Mouse (Mus musculus) small intestine, adult 2 months (tissue): ENCODE data around the gene Ccdc63. TPM values are rescaled to one million over a fixed set of nuclear protein-coding genes. Genes with fewer than 3 reads are reported as not detected.

Source experiments
- H3K27ac ChIP-seq: fragments of 200-500 bp; 2 replicates; pipeline ENCODE4 v1.5.1; 2012; ENCODE audit warnings: low read depth, low read length, control low read depth, inconsistent platforms; ENCODE audit not compliant: insufficient read depth
- H3K27me3 ChIP-seq: fragments of 200-500 bp; 2 replicates; pipeline ENCODE4 v1.6.1; 2012; ENCODE audit warnings: mild to moderate bottlenecking, moderate library complexity, low read length, inconsistent platforms; ENCODE audit not compliant: control insufficient read depth, insufficient read depth
- H3K36me3 ChIP-seq: fragments of 200-500 bp; 2 replicates; pipeline ENCODE4 v1.6.1; 2012; ENCODE audit warnings: mild to moderate bottlenecking, low read length, control low read depth, inconsistent platforms; ENCODE audit not compliant: control insufficient read depth, insufficient read depth
- H3K4me1 ChIP-seq: fragments of 200-500 bp; 2 replicates; pipeline ENCODE4 v1.6.1; 2012; ENCODE audit warnings: low read length, inconsistent platforms, mixed read lengths; ENCODE audit not compliant: control insufficient read depth, insufficient read depth, insufficient read length
- H3K4me3 ChIP-seq: fragments of 200-500 bp; 2 replicates; pipeline ENCODE4 v1.5.1; 2012; ENCODE audit warnings: low read depth, mild to moderate bottlenecking, control low read depth, inconsistent platforms, low read length, moderate library complexity
- CTCF ChIP-seq: fragments of 200-500 bp; IDR thresholded peaks from 2 replicates; pipeline ENCODE4 v1.5.1; 2012; ENCODE audit warnings: low read depth, mild to moderate bottlenecking, control low read depth, inconsistent platforms, low read length, moderate library complexity, mixed read lengths; ENCODE audit not compliant: insufficient replicate concordance, insufficient read length; ENCODE audit errors: extremely low read depth
- POLR2A ChIP-seq: fragments of 200-500 bp; IDR thresholded peaks from 2 replicates; pipeline ENCODE4 v1.6.1; 2012; ENCODE audit warnings: low read depth, mild to moderate bottlenecking, control low read depth, inconsistent platforms, low read length, moderate library complexity
- WGBS: fragments of 180-500 bp; shearing (Covaris S2); methylation state at CpG from one replicate; pipeline ENCODE4 v1.1.7; 2018; 5-methylcytosine and 5-hydroxymethylcytosine counted together
- polyA plus RNA-seq: library from polyadenylated mRNA; depleted of rRNA; stranded (reverse); fragments of >200 nt; gene quantifications from 2 replicates; pipeline ENCODE4 v1.2.3, GENCODE M21; 2012

The Ccdc63 gene
- polyA plus RNA-seq, 1 experiment, result 0.10 TPM

DNA sequence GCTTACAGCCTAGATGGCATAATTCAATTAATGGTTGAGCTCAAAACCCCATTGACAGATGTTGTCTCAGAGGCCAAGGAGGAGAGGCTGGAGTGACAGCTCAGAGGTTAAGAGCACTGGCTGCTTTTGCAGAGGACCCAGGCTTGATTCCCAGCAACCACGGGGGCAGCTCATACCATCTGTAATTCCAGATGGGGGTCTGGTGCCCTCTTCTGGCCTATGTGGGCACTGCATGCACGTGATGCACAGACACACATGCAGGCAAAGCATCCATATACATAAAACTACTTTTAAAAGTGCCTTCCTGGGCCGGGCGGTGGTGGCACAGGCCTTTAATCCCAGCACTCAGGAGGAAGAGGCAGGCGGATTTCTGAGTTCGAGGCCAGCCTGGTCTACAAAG is 24.4 kb downstream of the Ccdc63 start:
- Histone ChIP-seq H3K4me1 (no peaks in the 10 kb centered on the region), H3K27me3 (no peaks in the 10 kb centered on the region), H3K4me3 (no peak overlapping the region), H3K36me3 (no peaks in the 10 kb centered on the region), H3K27ac (no peak overlapping the region)
- 89% methylated on average over 6 of the region's 6 CpGs for WGBS
- TF ChIP-seq POLR2A, result no peak
- TF ChIP-seq CTCF, result peak; percentile 41; the same call in 1 of the 2 replicates

DNA sequence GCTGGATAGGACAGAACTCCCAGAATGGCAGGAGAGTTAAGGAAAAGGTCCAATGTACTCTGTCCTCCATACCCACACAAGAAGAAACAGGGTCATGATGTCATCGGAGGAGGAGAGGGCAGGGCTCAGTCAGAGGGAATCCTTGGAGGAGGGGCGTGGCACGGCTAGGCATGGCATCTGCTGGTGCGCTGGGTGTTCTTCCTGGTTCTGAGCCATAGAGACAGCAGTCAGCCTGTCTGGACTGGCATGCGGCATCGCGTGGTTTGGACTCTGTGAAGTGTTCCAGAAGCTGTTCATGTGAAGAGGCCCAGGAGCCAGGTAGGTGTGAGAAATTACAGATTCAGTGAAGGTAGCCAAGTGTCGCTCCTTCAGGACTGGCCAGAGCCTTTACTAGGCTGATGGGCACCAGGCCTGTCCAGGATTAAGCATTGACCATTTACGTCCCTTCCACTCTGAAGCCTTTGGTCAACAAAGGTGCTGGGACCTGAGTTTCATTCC is 25.3 kb downstream of the Ccdc63 start:
- Histone ChIP-seq H3K27me3 (no peaks in the 10 kb centered on the region), H3K36me3 (no peaks in the 10 kb centered on the region), H3K27ac (no peak overlapping the region), H3K4me3 (no peak overlapping the region), H3K4me1 (no peaks in the 10 kb centered on the region)
- no peak for TF ChIP-seq CTCF
- no peak for TF ChIP-seq POLR2A
- 76% methylated on average over 9 of the region's 9 CpGs for WGBS

DNA sequence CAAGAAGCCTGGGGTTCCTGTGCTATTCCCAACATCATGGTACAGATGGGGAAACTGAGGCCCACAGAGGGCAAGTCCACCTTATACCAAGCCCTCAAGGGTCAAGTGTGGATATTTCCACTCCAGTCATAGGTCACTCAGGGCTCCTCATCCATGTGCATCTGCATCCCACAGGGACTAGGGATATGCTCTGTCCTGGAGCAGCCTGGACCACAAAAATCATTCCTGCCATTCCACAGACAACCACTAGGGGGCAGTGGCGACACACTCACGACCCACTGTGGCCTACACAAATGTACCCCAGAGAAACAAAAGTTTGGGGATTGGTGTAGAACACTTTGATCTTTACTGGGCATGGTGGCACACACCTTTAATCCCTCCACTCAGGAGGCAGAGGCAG is 26.4 kb downstream of the Ccdc63 start:
- no peak overlapping the region for H3K27ac ChIP-seq
- H3K4me3 ChIP-seq, result no peak overlapping the region
- no peaks in the 10 kb centered on the region for H3K36me3 ChIP-seq
- no peaks in the 10 kb centered on the region for H3K27me3 ChIP-seq
- WGBS, result 1% methylated on average over 2 of the region's 2 CpGs
- TF ChIP-seq POLR2A (no peak), CTCF (peak; percentile 92; the same call in 1 of the 2 replicates)
- H3K4me1 ChIP-seq, result no peaks in the 10 kb centered on the region

DNA sequence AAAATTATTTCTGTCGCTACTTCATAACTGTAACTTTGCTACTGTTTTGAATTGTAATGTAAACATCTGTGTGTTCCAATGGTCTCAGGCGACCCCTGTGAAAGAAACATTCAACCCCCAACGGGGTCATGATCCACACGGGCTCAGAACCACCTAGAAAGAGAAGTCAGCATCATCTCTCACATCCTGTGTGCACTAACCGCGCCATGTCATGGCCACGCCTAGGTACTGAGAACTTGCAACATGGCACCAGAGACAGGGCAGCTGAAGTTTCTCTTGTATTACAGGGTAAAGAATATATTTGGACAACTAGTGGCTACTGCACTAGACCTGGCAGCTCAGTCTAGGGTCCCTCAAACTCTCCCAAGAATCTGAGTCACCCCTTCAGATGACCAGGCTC is 27.2 kb downstream of the Ccdc63 start:
- Histone ChIP-seq H3K4me3 (no peak overlapping the region), H3K36me3 (no peaks in the 10 kb centered on the region), H3K27me3 (no peaks in the 10 kb centered on the region), H3K4me1 (no peaks in the 10 kb centered on the region), H3K27ac (no peak overlapping the region)
- TF ChIP-seq CTCF, result no peak
- no peak for TF ChIP-seq POLR2A
- WGBS, result 57% methylated on average over 7 of the region's 7 CpGs

DNA sequence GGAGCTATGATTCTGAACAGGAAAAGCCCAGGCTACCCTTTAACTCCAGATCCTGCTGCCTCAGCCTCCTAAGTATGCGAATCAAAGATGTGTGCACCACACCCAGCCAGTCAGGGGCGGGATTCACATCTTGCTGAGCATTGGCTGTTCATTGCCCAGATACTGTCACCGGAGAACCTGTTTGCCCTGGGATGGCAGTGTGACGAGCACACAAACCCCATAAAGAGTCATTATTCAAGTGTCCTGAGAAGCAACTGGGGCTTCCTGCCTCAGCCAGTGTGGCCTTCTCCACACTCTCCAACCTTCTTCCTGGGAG is 28.7 kb downstream of the Ccdc63 start:
- Histone ChIP-seq H3K36me3 (no peaks in the 10 kb centered on the region), H3K4me3 (no peak overlapping the region), H3K27me3 (no peaks in the 10 kb centered on the region), H3K4me1 (no peaks in the 10 kb centered on the region), H3K27ac (no peak overlapping the region)
- 32% methylated on average over 4 of the region's 4 CpGs for WGBS
- TF ChIP-seq CTCF (no peak), POLR2A (no peak)

DNA sequence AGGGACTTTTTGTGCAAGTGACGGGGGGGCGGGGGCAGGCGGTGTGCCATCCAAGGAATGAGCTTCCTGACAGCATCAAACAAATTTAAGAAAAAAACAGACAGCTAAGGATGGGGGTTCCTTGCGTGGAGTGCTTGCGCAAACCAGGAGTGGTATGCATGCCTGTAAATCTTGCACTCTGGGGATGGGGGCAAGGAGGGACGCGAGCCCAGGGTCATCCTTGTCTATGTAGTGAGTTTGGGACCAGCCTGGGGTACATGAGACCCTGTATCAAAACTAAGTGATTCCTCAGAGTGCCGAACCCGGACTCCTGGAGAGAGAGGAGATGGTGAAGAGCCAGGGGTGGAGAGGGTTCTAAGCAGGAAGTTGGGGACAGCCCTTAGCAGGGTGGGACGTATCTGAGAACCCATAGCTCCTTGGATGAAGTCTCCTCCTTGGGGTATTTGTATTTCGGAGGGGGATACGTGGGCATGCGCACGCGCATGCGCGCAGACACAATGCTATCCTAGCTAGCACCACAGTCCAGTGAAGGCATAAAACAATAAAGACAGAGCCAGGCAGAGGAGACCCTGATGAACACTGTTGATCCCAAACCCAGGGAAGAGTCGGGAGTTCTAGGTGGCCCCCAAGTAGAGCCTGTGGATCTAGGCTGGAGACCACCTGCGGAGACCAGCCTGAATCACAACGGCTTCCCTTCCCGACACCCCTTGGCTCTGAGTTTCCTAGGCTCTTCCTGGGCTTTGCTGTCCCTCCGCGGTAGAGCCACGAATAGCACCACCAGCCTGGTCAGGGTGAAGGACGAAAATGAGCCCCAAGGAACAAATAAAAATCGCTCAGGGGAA is 29.3 kb downstream of the Ccdc63 start:
- no peak overlapping the region for H3K27ac ChIP-seq
- no peaks in the 10 kb centered on the region for H3K27me3 ChIP-seq
- WGBS, result 65% methylated on average over 26 of the region's 26 CpGs
- TF ChIP-seq POLR2A (no peak), CTCF (no peak)
- no peaks in the 10 kb centered on the region for H3K36me3 ChIP-seq
- no peaks in the 10 kb centered on the region for H3K4me1 ChIP-seq
- H3K4me3 ChIP-seq, result no peak overlapping the region

DNA sequence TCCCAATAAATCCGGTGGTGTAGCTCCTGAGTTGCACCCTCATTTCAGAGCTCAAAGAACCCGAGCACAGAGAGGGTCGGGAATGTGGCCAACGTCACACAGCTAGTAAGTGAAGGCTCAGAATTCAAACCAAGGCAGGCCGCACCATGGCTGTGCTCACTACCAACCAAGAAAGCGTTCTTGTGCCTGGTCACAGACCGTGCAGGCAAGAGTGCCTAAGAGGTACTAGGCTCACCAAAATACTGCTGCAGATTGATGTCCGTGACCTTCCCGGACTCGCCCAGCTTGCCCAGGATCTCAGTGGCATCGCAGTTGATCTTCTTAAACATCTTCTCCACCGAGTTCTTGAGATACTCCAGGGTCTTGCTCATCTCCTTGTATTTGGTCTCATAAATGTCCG is 30.0 kb downstream of the Ccdc63 start:
- no peaks in the 10 kb centered on the region for H3K27me3 ChIP-seq
- TF ChIP-seq CTCF (no peak), POLR2A (no peak)
- WGBS, result 89% methylated on average over 13 of the region's 13 CpGs
- no peaks in the 10 kb centered on the region for H3K36me3 ChIP-seq
- H3K27ac ChIP-seq, result no peak overlapping the region
- H3K4me3 ChIP-seq, result no peak overlapping the region
- H3K4me1 ChIP-seq, result no peaks in the 10 kb centered on the region
